Mouse (Mus musculus): Measurements from ENCODE around the gene Sh3bgrl2. TPM values are rescaled to one million over a fixed set of nuclear protein-coding genes. Genes with fewer than 3 reads are reported as not detected.

Sh3bgrl2 gene
- polyA plus RNA-seq, 1 experiment from 2014 or later = 13.2 TPM

- H3K36me3 ChIP-seq (ENCODE audit: control insufficient read depth, insufficient read depth, low read length) = no peaks in the 10 kb centered on the region
- no peak for DNase-seq (ENCODE audit: low spot score)
- H3K27me3 ChIP-seq (ENCODE audit: control insufficient read depth, insufficient read depth, low read length) = no peaks in the 10 kb centered on the region
- H3K9me3 ChIP-seq (ENCODE audit: control insufficient read depth, low read length) = no peaks in the 10 kb centered on the region
- no peak overlapping the region for H3K9ac ChIP-seq (ENCODE audit: low read length)
- no peak overlapping the region for H3K4me3 ChIP-seq (ENCODE audit: low read depth, low read length)
- no peak overlapping the region for H3K4me2 ChIP-seq (ENCODE audit: low read depth, low read length, severe bottlenecking)
- H3K27ac ChIP-seq (ENCODE audit: low read depth, low read length) = no peak overlapping the region
- no peak for ATAC-seq (replicated peaks; ENCODE audit: low FRiP score)
- peaks cover 2% of the 10 kb centered on the region; the same call in 1 of the 2 replicates for H3K4me1 ChIP-seq (replicated peaks; ENCODE audit: control insufficient read depth, insufficient read depth, low read length)
- 59% methylated on average over 2 of the region's 2 CpGs for WGBS
Observed at GRCm38 (mm10) chr9:83603159-83603558, 55.0 kb downstream of the Sh3bgrl2 start.

- H3K4me3 ChIP-seq (ENCODE audit: low read depth, low read length) = no peak overlapping the region
- DNase-seq (ENCODE audit: low spot score) (no peak), ATAC-seq (replicated peaks; ENCODE audit: low FRiP score) (no peak)
- no peak overlapping the region for H3K27ac ChIP-seq (ENCODE audit: low read depth, low read length)
- H3K9me3 ChIP-seq (ENCODE audit: control insufficient read depth, low read length) = no peaks in the 10 kb centered on the region
- H3K9ac ChIP-seq (ENCODE audit: low read length) = no peak overlapping the region
- H3K27me3 ChIP-seq (ENCODE audit: control insufficient read depth, insufficient read depth, low read length) = no peaks in the 10 kb centered on the region
- H3K36me3 ChIP-seq (ENCODE audit: control insufficient read depth, insufficient read depth, low read length) = no peaks in the 10 kb centered on the region
- no peak overlapping the region for H3K4me2 ChIP-seq (ENCODE audit: low read depth, low read length, severe bottlenecking)
- peaks cover 4% of the 10 kb centered on the region; the same call in 1 of the 2 replicates for H3K4me1 ChIP-seq (replicated peaks; ENCODE audit: control insufficient read depth, insufficient read depth, low read length)
- WGBS = 58% methylated on average over 8 of the region's 8 CpGs
Observed at GRCm38 (mm10) chr9:83605886-83606640, 57.9 kb downstream of the Sh3bgrl2 start.

GRCm38 (mm10) chr9:83608135-83608534 lies 60.0 kb downstream of the Sh3bgrl2 start:
- 71% methylated on average over 1 of the region's 1 CpGs for WGBS
- no peak for ATAC-seq (replicated peaks; ENCODE audit: low FRiP score)
- no peak overlapping the region for H3K9ac ChIP-seq (ENCODE audit: low read length)
- no peak overlapping the region for H3K4me3 ChIP-seq (ENCODE audit: low read depth, low read length)
- no peak overlapping the region for H3K4me2 ChIP-seq (ENCODE audit: low read depth, low read length, severe bottlenecking)
- no peaks in the 10 kb centered on the region for H3K36me3 ChIP-seq (ENCODE audit: control insufficient read depth, insufficient read depth, low read length)
- H3K27ac ChIP-seq (ENCODE audit: low read depth, low read length) = no peak overlapping the region
- no peaks in the 10 kb centered on the region for H3K27me3 ChIP-seq (ENCODE audit: control insufficient read depth, insufficient read depth, low read length)
- no peaks in the 10 kb centered on the region for H3K9me3 ChIP-seq (ENCODE audit: control insufficient read depth, low read length)
- DNase-seq (ENCODE audit: low spot score) = no peak
- H3K4me1 ChIP-seq (replicated peaks; ENCODE audit: control insufficient read depth, insufficient read depth, low read length) = peaks cover 2% of the 10 kb centered on the region; the same call in 1 of the 2 replicates

- ATAC-seq (replicated peaks; ENCODE audit: low FRiP score) (peak; percentile 82), DNase-seq (ENCODE audit: low spot score) (peak; percentile 90)
- Histone ChIP-seq H3K36me3 (ENCODE audit: control insufficient read depth, insufficient read depth, low read length) (no peaks in the 10 kb centered on the region), H3K4me3 (ENCODE audit: low read depth, low read length) (no peak overlapping the region), H3K9me3 (ENCODE audit: control insufficient read depth, low read length) (no peaks in the 10 kb centered on the region), H3K4me1 (replicated peaks; ENCODE audit: control insufficient read depth, insufficient read depth, low read length) (peaks cover 2% of the 10 kb centered on the region; the same call in 1 of the 2 replicates), H3K9ac (ENCODE audit: low read length) (no peak overlapping the region), H3K27me3 (ENCODE audit: control insufficient read depth, insufficient read depth, low read length) (no peaks in the 10 kb centered on the region), H3K27ac (ENCODE audit: low read depth, low read length) (no peak overlapping the region), H3K4me2 (ENCODE audit: low read depth, low read length, severe bottlenecking) (no peak overlapping the region)
- WGBS = 42% methylated on average over 9 of the region's 9 CpGs
Observed at GRCm38 (mm10) chr9:83609422-83610297, 61.5 kb downstream of the Sh3bgrl2 start.

- ATAC-seq (replicated peaks; ENCODE audit: low FRiP score) (no peak), DNase-seq (ENCODE audit: low spot score) (no peak)
- H3K9me3 ChIP-seq (ENCODE audit: control insufficient read depth, low read length) = no peaks in the 10 kb centered on the region
- no peak overlapping the region for H3K4me3 ChIP-seq (ENCODE audit: low read depth, low read length)
- WGBS = 61% methylated on average over 6 of the region's 6 CpGs
- no peaks in the 10 kb centered on the region for H3K27me3 ChIP-seq (ENCODE audit: control insufficient read depth, insufficient read depth, low read length)
- no peak overlapping the region for H3K4me2 ChIP-seq (ENCODE audit: low read depth, low read length, severe bottlenecking)
- H3K9ac ChIP-seq (ENCODE audit: low read length) = no peak overlapping the region
- no peak overlapping the region for H3K27ac ChIP-seq (ENCODE audit: low read depth, low read length)
- H3K36me3 ChIP-seq (ENCODE audit: control insufficient read depth, insufficient read depth, low read length) = no peaks in the 10 kb centered on the region
- no peaks in the 10 kb centered on the region; the same call in 1 of the 2 replicates for H3K4me1 ChIP-seq (replicated peaks; ENCODE audit: control insufficient read depth, insufficient read depth, low read length)
Observed at GRCm38 (mm10) chr9:83615912-83616585, 67.9 kb downstream of the Sh3bgrl2 start.

GRCm38 (mm10) chr9:83616586-83617081 lies 68.5 kb downstream of the Sh3bgrl2 start:
- no peak overlapping the region for H3K4me3 ChIP-seq (ENCODE audit: low read depth, low read length)
- no peak overlapping the region for H3K4me2 ChIP-seq (ENCODE audit: low read depth, low read length, severe bottlenecking)
- H3K27me3 ChIP-seq (ENCODE audit: control insufficient read depth, insufficient read depth, low read length) = no peaks in the 10 kb centered on the region
- WGBS = 45% methylated on average over 7 of the region's 7 CpGs
- ATAC-seq (replicated peaks; ENCODE audit: low FRiP score) = no peak
- no peaks in the 10 kb centered on the region for H3K9me3 ChIP-seq (ENCODE audit: control insufficient read depth, low read length)
- H3K9ac ChIP-seq (ENCODE audit: low read length) = no peak overlapping the region
- no peak overlapping the region for H3K27ac ChIP-seq (ENCODE audit: low read depth, low read length)
- no peaks in the 10 kb centered on the region; the same call in 1 of the 2 replicates for H3K4me1 ChIP-seq (replicated peaks; ENCODE audit: control insufficient read depth, insufficient read depth, low read length)
- no peak for DNase-seq (ENCODE audit: low spot score)
- H3K36me3 ChIP-seq (ENCODE audit: control insufficient read depth, insufficient read depth, low read length) = no peaks in the 10 kb centered on the region

GRCm38 (mm10) chr9:83623455-83623854 lies 75.3 kb downstream of the Sh3bgrl2 start:
- WGBS = 69% methylated on average over 6 of the region's 6 CpGs

GRCm38 (mm10) chr9:83624193-83624592 lies 76.1 kb downstream of the Sh3bgrl2 start:
- no peak overlapping the region for H3K9ac ChIP-seq (ENCODE audit: low read length)

More at GRCm38 (mm10) chr9:83623455-83623854, 75.3 kb downstream of the Sh3bgrl2 start:
- Histone ChIP-seq H3K4me1 (replicated peaks; ENCODE audit: control insufficient read depth, insufficient read depth, low read length) (no peaks in the 10 kb centered on the region), H3K27ac (ENCODE audit: low read depth, low read length) (no peak overlapping the region), H3K27me3 (ENCODE audit: control insufficient read depth, insufficient read depth, low read length) (no peaks in the 10 kb centered on the region), H3K9ac (ENCODE audit: low read length) (no peak overlapping the region), H3K4me2 (ENCODE audit: low read depth, low read length, severe bottlenecking) (no peak overlapping the region), H3K4me3 (ENCODE audit: low read depth, low read length) (no peak overlapping the region), H3K9me3 (ENCODE audit: control insufficient read depth, low read length) (no peaks in the 10 kb centered on the region), H3K36me3 (ENCODE audit: control insufficient read depth, insufficient read depth, low read length) (no peaks in the 10 kb centered on the region)
- DNase-seq (ENCODE audit: low spot score) = no peak
- no peak; the same call in 1 of the 2 replicates for ATAC-seq (replicated peaks; ENCODE audit: low FRiP score)

More at GRCm38 (mm10) chr9:83624193-83624592, 76.1 kb downstream of the Sh3bgrl2 start:
- H3K9me3 ChIP-seq (ENCODE audit: control insufficient read depth, low read length) = no peaks in the 10 kb centered on the region
- no peaks in the 10 kb centered on the region for H3K4me1 ChIP-seq (replicated peaks; ENCODE audit: control insufficient read depth, insufficient read depth, low read length)
- WGBS = 96% methylated on average over 5 of the region's 5 CpGs
- no peak overlapping the region for H3K4me2 ChIP-seq (ENCODE audit: low read depth, low read length, severe bottlenecking)
- ATAC-seq (replicated peaks; ENCODE audit: low FRiP score) (no peak), DNase-seq (ENCODE audit: low spot score) (no peak)
- H3K27me3 ChIP-seq (ENCODE audit: control insufficient read depth, insufficient read depth, low read length) = no peaks in the 10 kb centered on the region
- H3K4me3 ChIP-seq (ENCODE audit: low read depth, low read length) = no peak overlapping the region
- no peak overlapping the region for H3K27ac ChIP-seq (ENCODE audit: low read depth, low read length)
- no peaks in the 10 kb centered on the region for H3K36me3 ChIP-seq (ENCODE audit: control insufficient read depth, insufficient read depth, low read length)

Measured in forebrain, embryonic 11.5 days (tissue).